Mouse (Mus musculus) ovary, postnatal 10 days (tissue): ENCODE measurements around the gene Enc1.

Experiments
- DNase-seq: peaks from one replicate; pipeline ENCODE4 v3.0.0; 2022; ENCODE audit warnings: low spot score

Enc1 gene

DNA sequence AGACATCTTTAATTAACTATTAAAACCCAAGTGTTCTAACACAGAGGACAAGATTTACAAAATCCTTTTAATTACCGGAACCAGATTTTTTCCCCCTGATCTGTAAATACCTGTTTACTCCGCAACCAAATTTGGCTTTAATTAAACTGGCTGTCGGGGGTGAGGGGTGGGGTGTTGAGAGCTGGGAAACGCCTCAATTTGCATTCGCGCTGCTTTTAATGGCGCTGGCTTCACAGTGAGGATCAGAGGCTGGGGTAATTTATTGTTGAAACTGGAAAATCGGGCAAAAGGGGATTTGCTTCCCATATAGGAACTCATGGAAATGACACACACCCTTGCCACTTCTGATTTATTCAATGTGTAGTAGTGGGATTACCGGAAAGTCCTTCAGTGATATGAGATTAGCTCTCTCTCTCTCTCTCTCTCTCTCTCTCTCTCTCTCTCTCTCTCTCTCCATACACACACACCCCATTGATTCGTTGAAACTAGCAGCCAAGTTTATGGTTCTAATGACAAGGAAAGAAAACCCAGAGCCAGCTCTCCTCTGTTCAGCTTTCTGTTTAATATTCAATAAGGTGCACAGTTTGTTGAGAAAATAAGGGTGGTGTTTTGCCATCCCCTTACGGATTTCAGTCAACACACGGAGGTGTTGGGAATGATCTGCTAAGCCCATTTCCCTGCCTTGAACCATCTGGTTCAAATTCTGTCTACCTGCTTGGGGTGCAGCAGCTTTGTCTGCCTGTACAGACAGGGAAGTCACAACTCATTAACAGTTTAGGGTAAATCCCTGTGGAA, 51.7 kb downstream of the Enc1 start:
- DNase-seq = no peak

GRCm38 (mm10) chr13:97295101-97295852, 54.4 kb downstream of the Enc1 start:
- DNase-seq = no peak

- no peak for DNase-seq
Observed at GRCm38 (mm10) chr13:97295853-97296219, 54.9 kb downstream of the Enc1 start.

DNA sequence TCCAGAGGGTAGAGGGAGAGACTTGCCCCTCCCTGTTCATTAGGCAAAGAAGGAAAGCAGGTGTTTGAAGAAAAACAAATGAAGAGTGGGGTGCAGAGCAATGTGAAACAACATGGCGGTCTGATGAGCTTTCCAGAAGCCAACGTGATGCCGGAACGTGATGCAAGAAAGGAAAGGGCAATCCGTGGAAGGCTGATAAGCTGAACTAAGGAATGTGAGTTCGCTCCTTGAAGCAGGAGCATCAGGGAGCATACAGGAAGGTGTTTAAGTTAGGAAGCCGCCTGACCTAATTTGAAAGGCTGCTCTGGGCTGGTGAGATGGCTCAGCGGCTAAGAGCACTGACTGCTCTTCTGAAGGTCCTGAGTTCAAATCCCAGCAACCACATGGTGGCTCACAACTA, 55.4 kb downstream of the Enc1 start:
- DNase-seq = no peak

DNA sequence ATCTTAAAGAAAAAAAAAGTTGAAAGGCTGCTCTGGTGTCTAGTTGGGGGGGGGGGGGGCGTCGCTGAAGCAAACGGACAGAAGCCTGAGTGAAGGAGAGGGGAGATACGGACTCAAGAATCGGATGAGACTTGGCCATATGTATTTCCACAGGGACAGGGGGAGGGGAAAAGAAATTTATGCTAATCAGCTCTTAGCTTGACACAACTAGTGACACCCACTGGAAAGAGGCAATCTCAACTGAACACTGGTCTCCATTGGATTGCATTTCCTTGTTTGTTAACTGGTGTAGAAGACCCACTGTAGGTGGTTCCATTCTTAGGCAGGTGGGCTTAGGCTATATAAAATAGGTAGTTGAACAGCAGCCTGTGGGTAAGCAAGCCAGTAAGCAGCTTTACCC, 55.9 kb downstream of the Enc1 start:
- no peak for DNase-seq

DNA sequence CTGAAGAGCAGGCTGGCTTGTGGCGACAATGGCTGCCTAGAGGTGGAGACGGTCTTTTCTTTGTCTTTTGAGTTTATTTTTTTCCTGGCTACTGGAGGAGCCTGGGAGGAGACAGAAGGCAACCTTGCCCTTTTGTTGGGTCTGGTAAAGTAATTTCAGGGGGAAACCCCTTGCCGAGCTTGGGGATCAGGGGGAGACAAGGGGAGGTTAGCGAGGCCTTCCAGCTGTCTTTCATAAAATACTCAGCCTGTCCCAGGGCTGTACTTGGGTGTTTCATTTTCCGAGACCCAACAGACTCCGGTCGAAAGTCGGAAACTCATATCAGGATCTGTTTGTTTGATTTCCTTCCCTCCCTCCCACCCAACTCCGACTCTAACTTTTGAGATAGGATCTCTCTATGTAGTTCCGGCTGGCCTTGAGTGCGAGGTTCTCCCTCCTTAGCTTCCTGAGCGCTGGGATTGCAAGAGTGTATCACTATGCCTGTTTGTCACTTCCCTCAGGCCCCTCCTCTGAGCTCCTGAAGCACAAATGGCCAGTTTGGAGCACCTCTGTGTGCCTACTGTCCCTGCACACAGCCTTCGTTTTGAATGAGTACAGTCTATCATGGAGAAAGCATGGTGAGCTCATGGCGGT, 56.6 kb downstream of the Enc1 start:
- no peak for DNase-seq

GRCm38 (mm10) chr13:97298896-97299295, 58.0 kb downstream of the Enc1 start:
- DNase-seq = no peak

DNA sequence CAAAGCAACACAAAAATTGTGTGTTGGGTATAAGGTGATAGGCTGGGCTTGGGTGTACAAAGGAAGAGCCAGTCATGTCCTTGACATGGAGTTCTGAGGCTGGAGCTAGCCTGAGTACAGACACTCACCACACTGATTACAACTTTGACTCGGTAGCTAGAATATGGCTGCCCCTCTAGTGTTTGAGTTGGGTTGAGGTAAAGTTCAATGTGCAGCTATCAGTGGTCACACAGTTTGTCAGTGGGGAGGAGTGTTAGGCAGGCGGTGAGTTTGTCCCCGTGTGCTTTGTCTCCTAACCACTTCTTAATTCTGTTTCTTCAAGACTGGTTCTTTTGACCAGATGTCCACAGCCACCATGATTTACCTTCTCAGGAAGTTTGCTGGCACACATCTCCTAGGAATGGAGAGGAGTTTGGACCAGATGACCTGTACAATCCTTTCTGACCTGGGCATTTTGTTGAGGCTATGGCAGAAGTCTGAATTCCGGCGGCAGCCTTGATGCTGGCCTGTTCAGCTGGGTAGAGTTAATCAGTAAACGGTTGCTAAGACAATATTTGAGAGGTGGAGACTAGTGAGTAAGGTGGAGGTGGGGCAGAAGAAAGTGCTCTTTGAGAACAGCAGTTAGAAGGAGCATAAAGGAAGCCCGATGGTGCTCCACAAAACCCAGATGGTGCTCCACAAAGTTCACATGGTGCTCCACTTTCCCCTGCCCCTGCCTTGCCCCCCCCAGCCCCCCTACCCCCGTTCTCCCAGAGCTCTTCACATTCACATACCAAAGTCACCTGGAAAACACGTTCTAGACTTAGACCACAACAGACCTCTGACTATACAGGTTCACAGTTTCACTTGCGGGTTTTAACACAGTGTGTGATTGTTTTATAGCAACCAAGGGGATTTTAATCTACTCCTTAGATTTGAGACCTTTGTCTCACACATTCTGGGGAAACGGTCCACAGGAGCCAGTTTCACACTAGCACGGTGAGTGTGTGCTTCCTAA, 59.3 kb downstream of the Enc1 start:
- no peak for DNase-seq
